Mouse (Mus musculus) regulatory T cell (primary cell): Measurements from ENCODE around the gene Tpbgl.

Experiments used
- in situ Hi-C: fragments of 300-600 bp; cut with MboI, MseI; formaldehyde crosslinking; loops from one replicate; pipeline ENCODE4 v1.15.1; 2025; ENCODE audit warnings: high pct_unique_total_duplicates

Tpbgl gene

DNA sequence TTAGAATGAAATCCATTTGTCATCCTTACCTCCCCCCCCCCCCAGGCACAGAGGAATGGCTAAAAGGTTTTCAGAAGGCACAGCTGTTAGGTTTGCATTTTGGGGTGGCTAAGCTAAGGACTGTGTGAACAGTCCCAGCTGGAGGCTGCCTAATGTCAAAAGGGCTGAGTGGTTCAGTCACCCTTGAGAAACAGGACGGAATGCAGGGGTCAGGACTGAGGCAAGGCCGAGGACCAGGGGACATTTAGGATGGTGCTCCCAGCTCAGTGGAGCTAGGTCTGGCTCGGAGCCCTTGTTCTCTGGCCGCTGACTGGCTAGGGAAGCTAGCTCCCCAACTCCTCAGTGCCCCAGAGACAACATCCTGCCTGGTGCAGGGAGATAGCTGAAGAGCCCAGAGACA is 44.0 kb downstream of the Tpbgl start:
- in situ Hi-C loops, result no loop called here

- in situ Hi-C loops, result no loop called here
Measured at GRCm38 (mm10) chr7:99582306-99582705, 44.6 kb downstream of the Tpbgl start.

- in situ Hi-C loops, result no loop called here
Measured at GRCm38 (mm10) chr7:99580247-99580646, 46.7 kb downstream of the Tpbgl start.

- in situ Hi-C loops, result no loop called here
Measured at GRCm38 (mm10) chr7:99579491-99580190, 47.3 kb downstream of the Tpbgl start.

- in situ Hi-C loops, result no loop called here
Measured at GRCm38 (mm10) chr7:99578246-99578645, 48.7 kb downstream of the Tpbgl start.
